Mouse (Mus musculus): ENCODE measurements around the gene Ica1l. TPM values are rescaled to one million over a fixed set of nuclear protein-coding genes. Genes with fewer than 3 reads are reported as not detected.

Ica1l gene
- polyA plus RNA-seq (2017; shearing (Covaris generic)): 1.6 TPM

GRCm38 (mm10) chr1:60042796-60043469 is at the start of gene Ica1l:
Gene Ica1l, minus strand, starts transcription at chr1:60043184.

Other genes with a start within 250 kb of the Ica1l start
- 6.4 TPM for gene Fam117b, start 130.2 kb downstream of the Ica1l start, polyA plus RNA-seq (2017; shearing (Covaris generic))
- 6.9 TPM for gene Carf, start 55.1 kb upstream of the Ica1l start, polyA plus RNA-seq (2017; shearing (Covaris generic))
- 56.9 TPM for gene Wdr12, start 55.5 kb upstream of the Ica1l start, polyA plus RNA-seq (2017; shearing (Covaris generic))
- gene Nbeal1, start 137.4 kb upstream of the Ica1l start, polyA plus RNA-seq (2017; shearing (Covaris generic)): 14.3 TPM

All from CD4-positive, CD25-positive, alpha-beta regulatory T cell, adult 9 weeks (primary cell).